Mouse (Mus musculus) 3134 (cell line): Measurements from ENCODE around the gene Prr9.

Source experiments
- DNase-seq: peaks from one replicate; pipeline ENCODE4 v3.0.0-alpha.2; 2011; ENCODE audit warnings: low spot score; ENCODE audit not compliant: insufficient read length; ENCODE audit errors: extremely low read depth

The Prr9 gene

GRCm38 (mm10) chr3:92123847-92124246 lies at the start of gene Prr9:
Gene Prr9 (minus strand): TSS chr3:92123947.
- DNase-seq = no peak

DNA sequence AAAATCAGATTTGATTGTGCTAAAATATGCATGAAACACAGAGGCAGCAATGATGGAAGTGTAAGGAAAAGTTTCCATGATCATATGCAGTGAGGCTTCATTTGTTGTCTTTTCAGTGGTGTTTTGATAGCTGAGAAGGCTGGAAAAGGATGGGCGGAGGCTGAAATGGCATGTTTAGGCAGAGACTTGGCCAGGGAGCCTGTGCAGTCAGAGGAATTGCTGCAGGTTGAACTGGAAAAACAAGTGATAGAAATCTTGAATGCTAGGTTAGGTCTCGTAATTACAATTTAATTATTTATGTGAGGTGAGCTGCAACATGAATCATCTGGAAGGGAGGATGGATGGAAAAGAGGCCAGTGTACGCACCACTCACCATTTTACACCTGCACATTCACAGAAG lies 46.1 kb upstream of the Prr9 start:
- no peak for DNase-seq

DNA sequence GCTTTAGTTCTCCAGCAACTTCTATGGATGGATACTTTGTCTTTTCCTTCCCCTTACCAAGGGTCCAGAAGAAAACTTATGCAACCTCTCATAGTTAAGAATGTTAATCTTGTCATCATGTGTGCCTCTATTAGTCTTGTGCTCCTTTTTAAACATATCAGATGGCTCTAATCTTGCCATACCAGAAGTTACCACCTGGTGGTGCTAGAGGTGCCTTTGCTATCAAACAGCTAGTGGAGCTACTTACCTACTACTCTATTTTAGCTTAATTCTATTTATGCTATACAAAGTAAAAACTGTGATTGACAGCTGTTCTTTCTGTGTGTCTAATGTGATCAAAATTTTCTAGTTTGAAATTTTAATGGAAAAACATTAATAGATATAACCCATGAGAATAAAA lies 29.6 kb upstream of the Prr9 start:
- no peak for DNase-seq

DNA sequence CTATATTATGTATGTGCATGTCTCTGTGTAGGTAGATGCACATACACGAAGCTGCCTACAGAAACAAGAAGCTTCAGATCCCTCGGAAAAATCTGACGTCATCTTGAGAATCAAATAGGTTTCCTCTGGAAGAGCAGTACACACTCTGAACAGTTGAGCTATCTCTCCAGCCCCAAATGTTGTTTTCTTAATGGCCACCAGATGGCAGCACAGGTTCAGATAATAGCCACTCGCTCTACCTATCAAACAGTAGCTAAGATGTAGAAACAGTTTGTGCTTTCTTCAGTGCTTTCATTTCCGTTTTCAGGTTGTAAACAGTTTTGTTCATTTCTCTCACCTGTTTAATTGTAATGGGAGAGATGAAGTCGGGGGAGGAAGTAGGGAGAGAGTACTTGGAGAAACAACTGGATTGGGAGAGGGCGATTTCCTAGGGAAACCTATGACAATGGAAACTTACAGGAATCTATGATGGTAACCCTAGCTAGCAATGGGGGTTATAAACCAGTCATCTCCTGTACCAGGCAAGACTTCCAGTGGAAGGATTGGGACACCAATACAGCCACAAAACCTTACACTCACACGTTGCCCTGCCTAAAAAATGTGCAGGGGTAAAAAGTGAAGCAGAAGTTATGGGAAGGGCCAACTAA lies 27.0 kb upstream of the Prr9 start:
- DNase-seq = peak; percentile 19

GRCm38 (mm10) chr3:92147913-92148312 lies 24.2 kb upstream of the Prr9 start:
- no peak for DNase-seq

DNA sequence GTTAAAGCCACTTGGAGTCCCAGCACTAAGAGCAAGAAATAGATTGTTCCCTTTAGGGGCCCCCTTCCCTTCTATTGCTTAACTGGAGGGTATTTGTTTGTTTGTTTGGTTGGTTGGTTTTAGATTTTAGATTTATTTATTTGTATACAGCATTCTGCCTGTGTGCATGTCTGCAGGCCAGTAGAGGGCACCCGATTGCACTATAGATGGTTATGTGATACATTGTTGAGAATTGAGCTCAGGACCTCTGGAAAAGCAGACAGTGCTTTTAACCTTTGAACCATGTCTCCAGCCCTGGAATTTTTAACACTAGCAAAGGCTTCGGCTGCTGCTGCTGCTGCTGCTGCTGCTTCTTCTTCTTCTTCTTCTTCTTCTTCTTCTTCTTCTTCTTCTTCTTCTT lies 23.7 kb upstream of the Prr9 start:
- DNase-seq = no peak

DNA sequence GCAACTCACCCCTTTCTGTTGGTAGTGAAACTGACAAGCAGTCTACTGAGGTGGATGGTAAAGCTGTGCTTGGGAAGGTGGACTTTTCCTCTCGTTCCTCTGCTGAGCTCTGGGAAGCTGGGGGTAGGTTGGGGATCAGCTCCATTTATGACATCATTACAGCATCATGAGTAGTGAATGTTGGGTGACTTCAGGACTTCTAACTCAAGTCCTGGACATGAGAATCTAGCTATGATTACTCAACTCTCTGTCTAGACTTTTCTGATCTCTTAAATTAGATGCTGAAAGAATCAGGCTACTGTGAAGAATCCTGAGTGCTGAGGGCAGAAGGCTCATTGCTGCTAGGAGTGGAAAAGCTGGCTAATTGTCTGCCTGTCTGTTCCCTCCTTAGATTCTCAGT lies 18.9 kb upstream of the Prr9 start, which contains the start of gene Lelp1:
Lelp1 (minus strand) TSS at position 101 of the 400 bp plus-strand sequence.
- DNase-seq = no peak

DNA sequence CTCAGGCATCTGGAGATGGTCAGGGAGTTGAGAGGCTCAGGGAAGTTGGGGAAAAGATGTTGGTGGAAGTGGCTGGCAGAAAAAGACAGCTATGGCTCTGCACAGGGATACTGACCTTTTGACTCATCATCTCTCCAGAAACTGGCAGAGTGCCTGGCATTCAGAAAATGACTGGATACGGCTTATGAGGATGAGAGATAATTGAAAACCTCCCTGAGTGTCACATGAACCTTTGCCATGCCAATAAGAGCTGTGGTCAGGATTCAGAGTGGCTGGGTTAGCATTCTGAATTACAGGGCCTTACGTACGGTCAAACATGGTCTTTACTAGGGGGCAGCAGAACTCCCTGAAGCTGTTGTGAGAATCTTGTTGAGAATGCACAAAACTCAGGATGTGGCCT lies 2.8 kb downstream of the Prr9 start:
- DNase-seq = no peak

- DNase-seq = no peak
These were observed 5.8 kb downstream of the Prr9 start for GRCm38 (mm10) chr3:92117930-92118329.

DNA sequence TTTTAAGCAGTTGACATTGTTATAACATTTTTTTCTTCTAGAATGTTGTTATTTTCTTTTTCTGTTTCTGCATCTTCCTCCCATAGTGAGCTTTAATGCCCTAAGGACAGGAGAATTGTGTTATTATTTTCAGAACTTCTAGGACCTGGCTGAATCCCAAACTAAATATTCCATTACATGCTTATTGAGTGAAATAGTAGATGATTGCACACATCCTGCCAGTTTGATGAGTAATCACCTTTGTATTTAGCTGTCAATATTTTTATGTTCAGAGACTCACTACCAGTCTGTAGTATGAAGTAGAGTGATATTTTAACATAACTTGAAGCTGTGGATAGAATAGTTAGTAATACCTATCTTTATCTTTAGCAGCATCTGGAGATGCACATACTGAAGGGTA lies 12.2 kb downstream of the Prr9 start:
- DNase-seq = no peak

GRCm38 (mm10) chr3:92110790-92111189 lies 13.0 kb downstream of the Prr9 start:
- no peak for DNase-seq

- no peak for DNase-seq
These were observed 17.2 kb downstream of the Prr9 start for GRCm38 (mm10) chr3:92106582-92106981.

GRCm38 (mm10) chr3:92083042-92083441 lies 40.7 kb downstream of the Prr9 start, which contains the start of gene Lor:
Gene Lor (minus strand): TSS chr3:92083142.
- no peak for DNase-seq

GRCm38 (mm10) chr3:92081285-92081931 lies 42.3 kb downstream of the Prr9 start:
- DNase-seq = no peak

GRCm38 (mm10) chr3:92080462-92081284 lies 43.1 kb downstream of the Prr9 start:
- DNase-seq = no peak
